Mouse (Mus musculus) subcutaneous adipose tissue, adult 2 months (tissue): ENCODE results near the gene Btg1. TPM values are rescaled to one million over a fixed set of nuclear protein-coding genes. Genes with fewer than 3 reads are reported as not detected.

ENCODE experiments used
- polyA plus RNA-seq: library from polyadenylated mRNA; depleted of rRNA; stranded (reverse); fragments of >200 nt; gene quantifications from 2 replicates; pipeline ENCODE4 v1.2.3, GENCODE M21; 2012; ENCODE audit warnings: low replicate concordance; rRNA removed

Gene Btg1
- polyA plus RNA-seq: 67.8 and 77.0 TPM in 2 replicates

DNA sequence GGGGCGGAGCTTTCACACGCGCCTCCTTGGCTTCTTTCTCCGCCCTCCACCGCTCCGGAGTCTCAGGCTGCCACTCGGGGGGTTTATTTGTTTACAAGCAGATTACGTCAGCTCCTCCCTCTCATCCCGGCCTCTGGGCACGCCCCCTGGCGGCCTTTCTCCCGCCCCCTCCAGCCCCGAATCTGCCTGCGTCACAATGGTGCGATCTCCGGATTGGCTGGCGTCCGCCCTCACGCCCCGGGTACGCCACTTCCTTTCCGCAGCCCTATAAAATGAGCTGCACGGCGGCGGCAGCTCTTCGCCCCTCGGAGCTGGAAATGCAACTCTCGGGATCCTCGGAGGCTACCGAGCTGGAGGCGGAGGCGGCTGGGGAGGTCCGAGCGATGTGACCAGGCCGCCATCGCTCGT, at the start of gene Btg1:
Gene Btg1, plus strand, starts transcription at position 298 of the 408 bp plus-strand sequence.

